Mouse (Mus musculus) embryonic facial prominence, embryonic 14.5 days (tissue): Measurements from ENCODE around the gene Fam149a. TPM values are rescaled to one million over a fixed set of nuclear protein-coding genes. Genes with fewer than 3 reads are reported as not detected.

Experiments used
- ATAC-seq: fragments of 200-750 bp; cut with Nextera tagmentation; 2 replicates; pipeline ENCODE4 v1.8.0; 2017; ENCODE audit warnings: low read depth, moderate number of reproducible peaks, moderate TSS enrichment
- DNase-seq: peaks from one replicate; pipeline ENCODE4 v3.0.0-alpha.2; 2015; ENCODE audit warnings: low spot score
- H3K27ac ChIP-seq: fragments of 300-500 bp; sonication (generic); replicated peaks from 2 replicates; pipeline ENCODE4 v1.5.1; 2014; ENCODE audit warnings: low read depth, mild to moderate bottlenecking, low read length, moderate library complexity
- H3K27me3 ChIP-seq: fragments of 300-500 bp; sonication (generic); replicated peaks from 2 replicates; pipeline ENCODE4 v1.6.1; 2014; ENCODE audit warnings: low read length; ENCODE audit not compliant: control insufficient read depth, insufficient read depth
- H3K36me3 ChIP-seq: fragments of 300-500 bp; sonication (generic); 2 replicates; pipeline ENCODE4 v1.6.1; 2014; ENCODE audit warnings: low read length, mixed read lengths; ENCODE audit not compliant: control insufficient read depth, insufficient read depth
- H3K4me1 ChIP-seq: fragments of 300-500 bp; sonication (generic); 2 replicates; pipeline ENCODE4 v1.6.1; 2014; ENCODE audit warnings: antibody characterized with exemption, low read length; ENCODE audit not compliant: control insufficient read depth, insufficient read depth
- H3K4me2 ChIP-seq: fragments of 300-500 bp; sonication (generic); 2 replicates; pipeline ENCODE4 v1.6.1; 2014; ENCODE audit warnings: low read depth, mild to moderate bottlenecking, low read length, moderate library complexity, mixed read lengths
- H3K4me3 ChIP-seq: fragments of 300-500 bp; sonication (generic); 2 replicates; pipeline ENCODE4 v1.5.1; 2014; ENCODE audit warnings: low read depth, mild to moderate bottlenecking, low read length
- H3K9ac ChIP-seq: fragments of 300-500 bp; sonication (generic); 2 replicates; pipeline ENCODE4 v1.6.1; 2014; ENCODE audit warnings: low read depth, mild to moderate bottlenecking, low read length, moderate library complexity, mixed read lengths
- H3K9me3 ChIP-seq: fragments of 300-500 bp; sonication (generic); 2 replicates; pipeline ENCODE4 v1.6.1; 2016; ENCODE audit warnings: low read length; ENCODE audit not compliant: control insufficient read depth
- WGBS: fragments of 180-500 bp; shearing (Covaris S2); extraction: QIAGEN DNeasy Blood & Tissue Kit; methylation state at CpG from one replicate; pipeline ENCODE4 v1.1.7; 2014; 5-methylcytosine and 5-hydroxymethylcytosine counted together
- polyA plus RNA-seq: library from polyadenylated mRNA; unstranded; fragments of >200 nt; fragmentation: Nextera tagmentation; extraction: Ambion mirVana; gene quantifications from 2 replicates; pipeline ENCODE4 v1.2.1, GENCODE M21; 2014

The Fam149a gene
- polyA plus RNA-seq, 1 experiment from 2014 or later, result 17.6 TPM

GRCm38 (mm10) chr8:45324151-45324550, 57.9 kb downstream of the Fam149a start:
- Histone ChIP-seq H3K9ac (no peak overlapping the region), H3K4me1 (no peaks in the 10 kb centered on the region), H3K4me2 (no peak overlapping the region), H3K4me3 (no peak overlapping the region), H3K9me3 (no peaks in the 10 kb centered on the region), H3K27ac (no peak overlapping the region), H3K36me3 (no peaks in the 10 kb centered on the region), H3K27me3 (no peaks in the 10 kb centered on the region)
- ATAC-seq, result no peak
- 90% methylated on average over 4 of the region's 4 CpGs for WGBS
- no peak for DNase-seq

DNA sequence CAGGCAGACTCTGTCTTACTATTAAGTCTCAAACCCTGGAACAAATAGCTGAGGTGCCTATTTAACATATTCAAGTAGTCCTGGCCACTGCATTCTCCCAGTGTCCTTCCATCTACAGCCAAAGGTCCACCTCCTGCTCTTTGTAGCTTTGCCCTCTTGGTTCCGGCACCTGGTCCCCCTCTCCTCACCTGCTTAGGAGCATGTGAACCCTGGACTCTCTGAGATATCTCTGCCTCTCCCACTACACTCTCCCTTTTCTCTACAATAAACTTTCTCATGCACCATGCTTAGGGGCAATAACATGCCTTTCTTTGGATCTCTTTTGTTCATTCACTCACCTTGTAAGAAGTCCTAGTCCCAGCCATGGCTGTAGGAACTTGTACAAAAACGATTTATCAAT, 60.7 kb downstream of the Fam149a start:
- H3K9ac ChIP-seq, result no peak overlapping the region
- no peaks in the 10 kb centered on the region for H3K27me3 ChIP-seq
- H3K27ac ChIP-seq, result no peak overlapping the region
- H3K9me3 ChIP-seq, result no peaks in the 10 kb centered on the region
- no peak overlapping the region for H3K4me3 ChIP-seq
- DNase-seq (no peak), ATAC-seq (no peak)
- no peak overlapping the region for H3K4me2 ChIP-seq
- WGBS, result 81% methylated on average over 2 of the region's 2 CpGs
- H3K36me3 ChIP-seq, result no peaks in the 10 kb centered on the region
- H3K4me1 ChIP-seq, result no peaks in the 10 kb centered on the region

DNA sequence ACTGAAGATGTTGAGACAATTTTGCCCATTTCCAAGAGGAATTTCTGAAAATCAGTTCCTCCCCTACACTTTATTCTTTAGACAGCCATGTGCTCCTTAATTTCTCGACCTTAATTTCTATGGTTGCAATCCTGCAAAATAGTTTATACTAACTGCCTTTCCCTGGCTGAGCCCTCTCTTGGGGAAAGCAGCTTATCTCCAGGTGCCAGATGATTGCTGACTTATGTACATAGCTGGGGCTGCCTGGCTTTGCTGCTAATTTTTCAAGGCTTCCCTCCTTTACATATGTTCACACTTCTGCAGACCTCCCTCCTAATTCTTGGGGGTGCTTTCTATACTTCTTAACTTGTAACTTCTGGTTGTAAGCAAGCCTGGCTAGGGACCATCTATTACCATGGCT, 61.2 kb downstream of the Fam149a start:
- H3K9ac ChIP-seq, result no peak overlapping the region
- ATAC-seq (no peak), DNase-seq (no peak)
- WGBS, result 60% methylated on average over 1 of the region's 1 CpGs
- H3K9me3 ChIP-seq, result no peaks in the 10 kb centered on the region
- H3K36me3 ChIP-seq, result no peaks in the 10 kb centered on the region
- H3K4me3 ChIP-seq, result no peak overlapping the region
- no peak overlapping the region for H3K27ac ChIP-seq
- no peak overlapping the region for H3K4me2 ChIP-seq
- no peaks in the 10 kb centered on the region for H3K4me1 ChIP-seq
- no peaks in the 10 kb centered on the region for H3K27me3 ChIP-seq

DNA sequence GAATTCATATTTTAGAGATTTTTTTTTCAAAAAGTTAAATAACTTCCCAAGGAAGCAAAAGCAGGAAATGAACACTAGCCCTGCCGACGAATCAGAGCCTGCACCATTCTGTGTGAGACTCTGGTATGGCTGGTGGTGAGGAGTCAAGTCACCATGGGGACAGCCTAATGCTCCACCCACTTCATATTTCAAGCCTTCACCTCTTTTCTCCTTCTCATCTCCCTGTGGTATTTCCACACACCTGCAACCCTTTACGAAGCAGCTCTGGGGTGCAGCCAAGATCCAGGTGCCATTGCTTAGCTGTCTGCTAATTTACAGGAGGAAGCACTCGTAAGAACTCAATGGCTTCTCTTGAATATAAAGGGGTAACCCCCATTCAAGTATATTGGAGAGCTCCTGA, 71.1 kb downstream of the Fam149a start:
- Histone ChIP-seq H3K27ac (no peak overlapping the region), H3K4me3 (no peak overlapping the region), H3K36me3 (no peaks in the 10 kb centered on the region), H3K9me3 (no peaks in the 10 kb centered on the region), H3K27me3 (no peaks in the 10 kb centered on the region), H3K4me1 (no peaks in the 10 kb centered on the region), H3K4me2 (no peak overlapping the region), H3K9ac (no peak overlapping the region)
- 77% methylated on average over 4 of the region's 4 CpGs for WGBS
- DNase-seq, result no peak
- ATAC-seq, result no peak

DNA sequence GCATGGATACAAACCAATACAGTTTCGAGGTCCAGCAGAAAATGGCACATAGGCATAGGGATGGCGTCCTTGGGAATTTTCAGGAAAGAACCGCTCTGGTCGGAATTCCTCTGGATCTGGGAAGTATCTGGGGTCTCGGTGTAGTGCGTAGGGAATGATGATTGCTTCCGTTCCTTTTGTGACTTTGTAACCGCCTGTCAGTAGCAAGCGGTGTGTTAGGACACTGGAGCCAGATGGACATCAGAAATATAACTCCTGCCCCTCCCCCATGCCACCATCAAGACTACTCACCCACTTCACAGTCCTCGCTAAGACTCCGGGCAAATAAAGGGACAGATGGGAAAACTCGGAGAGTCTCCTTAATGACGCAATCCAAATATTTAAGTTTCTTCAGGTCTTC, 73.7 kb downstream of the Fam149a start, which contains the start of gene Gm45753:
Gene Gm45753 (minus strand): TSS at position 101 of the 400 bp plus-strand sequence.
- DNase-seq (no peak), ATAC-seq (no peak)
- Histone ChIP-seq H3K9me3 (no peaks in the 10 kb centered on the region), H3K4me2 (no peak within 1 kb of the TSS), H3K4me1 (no peaks in the 10 kb centered on the region), H3K27me3 (no peaks in the 10 kb centered on the region), H3K27ac (no peak within 1 kb of the TSS), H3K4me3 (no peak within 1 kb of the TSS), H3K9ac (no peak within 1 kb of the TSS), H3K36me3 (no peaks in the 10 kb centered on the region)
- 87% methylated on average over 13 of the region's 13 CpGs for WGBS

DNA sequence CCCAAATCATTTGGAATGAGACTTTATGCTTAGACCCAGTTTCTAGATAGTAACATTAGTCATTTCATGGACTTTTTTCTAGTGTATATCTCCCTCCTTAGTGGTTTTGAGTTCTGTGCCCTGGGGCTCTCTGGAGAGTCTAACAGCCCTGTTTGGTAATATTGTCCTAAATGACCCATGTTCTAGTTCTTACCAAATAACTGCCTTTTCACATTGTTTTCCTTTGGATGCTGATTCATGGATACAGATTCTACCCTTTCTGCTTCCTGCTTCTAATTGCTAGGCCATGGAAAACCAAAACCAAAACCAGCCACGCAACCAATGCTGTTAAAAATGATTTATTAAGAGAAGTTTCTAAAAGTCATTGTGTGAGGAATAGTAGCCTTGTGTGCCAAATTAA, 76.6 kb downstream of the Fam149a start:
- Histone ChIP-seq H3K4me1 (no peaks in the 10 kb centered on the region), H3K27me3 (no peaks in the 10 kb centered on the region), H3K9me3 (no peaks in the 10 kb centered on the region), H3K36me3 (no peaks in the 10 kb centered on the region), H3K4me2 (no peak overlapping the region), H3K9ac (no peak overlapping the region), H3K27ac (no peak overlapping the region), H3K4me3 (no peak overlapping the region)
- no peak for DNase-seq
- WGBS, result 85% methylated on average over 1 of the region's 1 CpGs
- ATAC-seq, result no peak

DNA sequence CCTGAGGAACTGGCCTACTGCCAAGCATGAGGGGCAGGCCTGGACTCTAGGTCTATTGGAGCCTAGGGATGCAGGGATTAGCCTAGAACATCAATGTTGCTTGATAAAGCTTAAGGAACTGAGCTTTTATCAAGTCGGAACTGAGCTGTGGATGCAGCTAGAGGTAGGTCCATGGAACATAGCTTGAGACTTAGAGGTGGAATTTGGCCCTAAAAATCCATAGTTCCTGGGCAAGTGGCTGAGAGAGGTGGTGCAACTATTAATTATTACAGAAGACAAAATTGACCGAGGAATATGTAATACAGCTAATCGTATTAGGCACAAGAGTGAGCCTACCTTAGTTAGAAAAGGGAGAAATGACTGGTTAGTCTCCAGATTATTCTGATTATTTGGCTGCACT, 77.7 kb downstream of the Fam149a start:
- WGBS, result 93% methylated on average over 3 of the region's 3 CpGs
- Histone ChIP-seq H3K4me2 (no peak overlapping the region), H3K27me3 (no peaks in the 10 kb centered on the region), H3K36me3 (no peaks in the 10 kb centered on the region), H3K4me3 (no peak overlapping the region), H3K9ac (no peak overlapping the region), H3K4me1 (no peaks in the 10 kb centered on the region), H3K9me3 (no peaks in the 10 kb centered on the region), H3K27ac (no peak overlapping the region)
- no peak for ATAC-seq
- DNase-seq, result no peak

- H3K4me3 ChIP-seq, result no peak overlapping the region
- H3K27ac ChIP-seq, result no peak overlapping the region
- H3K27me3 ChIP-seq, result no peaks in the 10 kb centered on the region
- no peak for DNase-seq
- no peak overlapping the region for H3K4me2 ChIP-seq
- no peak overlapping the region for H3K9ac ChIP-seq
- no peaks in the 10 kb centered on the region for H3K9me3 ChIP-seq
- no peak for ATAC-seq
- H3K4me1 ChIP-seq, result no peaks in the 10 kb centered on the region
- 65% methylated on average over 8 of the region's 8 CpGs for WGBS
- no peaks in the 10 kb centered on the region for H3K36me3 ChIP-seq
Observed at GRCm38 (mm10) chr8:45302390-45302789, 79.7 kb downstream of the Fam149a start.

- H3K27me3 ChIP-seq, result no peaks in the 10 kb centered on the region
- WGBS, result 88% methylated on average over 6 of the region's 6 CpGs
- no peaks in the 10 kb centered on the region for H3K9me3 ChIP-seq
- no peak overlapping the region for H3K4me2 ChIP-seq
- ATAC-seq (no peak), DNase-seq (no peak)
- no peaks in the 10 kb centered on the region for H3K4me1 ChIP-seq
- H3K27ac ChIP-seq, result no peak overlapping the region
- H3K36me3 ChIP-seq, result no peaks in the 10 kb centered on the region
- H3K9ac ChIP-seq, result no peak overlapping the region
- H3K4me3 ChIP-seq, result no peak overlapping the region
Observed at GRCm38 (mm10) chr8:45295276-45295675, 86.8 kb downstream of the Fam149a start.
